Mouse (Mus musculus): Measurements from ENCODE around the gene Zfp90.

DNA sequence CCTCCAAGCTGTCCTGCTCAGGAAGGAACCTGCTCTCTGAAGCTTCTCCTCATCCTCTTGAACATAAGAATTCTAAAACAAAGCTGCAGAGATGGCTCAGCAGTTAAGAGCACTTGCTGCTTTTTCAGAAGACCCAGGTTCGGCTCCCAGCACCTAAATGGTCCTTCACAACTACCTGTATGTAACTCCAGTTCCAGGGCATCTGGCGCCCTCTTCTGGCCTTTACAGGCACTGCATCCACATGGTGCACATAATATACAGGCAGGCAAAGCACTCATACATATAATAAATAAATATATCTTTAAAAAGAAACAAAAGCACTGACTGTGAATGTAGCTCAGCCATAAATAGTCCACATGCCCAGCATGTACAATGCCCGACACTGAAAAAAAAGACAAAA, 46.6 kb upstream of the Zfp90 start:
- no peak for TF ChIP-seq GATA1 (IDR thresholded peaks at IDR 0.05; ENCODE audit: low read length)
- no peak for TF ChIP-seq TAL1 (IDR thresholded peaks at IDR 0.05; ENCODE audit: low read length)
